Mouse (Mus musculus) heart, postnatal 0 days (tissue): Measurements from ENCODE around the gene Daam2.

ENCODE experiments used
- CTCF ChIP-seq: IDR thresholded peaks from 2 replicates; pipeline ENCODE4 v1.5.1; 2016; ENCODE audit warnings: antibody characterized with exemption, control low read depth, low read depth
- EP300 ChIP-seq: IDR thresholded peaks from 2 replicates; pipeline ENCODE4 v1.6.1; 2016; ENCODE audit warnings: antibody characterized with exemption, low read depth

- peak; percentile 11; the same call in 1 of the 2 replicates for TF ChIP-seq CTCF
- TF ChIP-seq EP300: no peak
These were observed 136.4 kb downstream of the Daam2 start for GRCm38 (mm10) chr17:49427631-49428238.
